Mouse (Mus musculus) adrenal gland (tissue): ENCODE measurements at regions not wholly inside any gene's neighbourhood (a gene's known extent, or its start where the extent isn't known, plus 50 kb on each side); places are given as distances from the start of the nearest gene placed in this dataset.

Source experiments
- intact Hi-C: fragments of 180-260 bp; cut with DNase I; formaldehyde crosslinking; loops from one replicate; pipeline ENCODE4 v1.15.1; 2025

DNA sequence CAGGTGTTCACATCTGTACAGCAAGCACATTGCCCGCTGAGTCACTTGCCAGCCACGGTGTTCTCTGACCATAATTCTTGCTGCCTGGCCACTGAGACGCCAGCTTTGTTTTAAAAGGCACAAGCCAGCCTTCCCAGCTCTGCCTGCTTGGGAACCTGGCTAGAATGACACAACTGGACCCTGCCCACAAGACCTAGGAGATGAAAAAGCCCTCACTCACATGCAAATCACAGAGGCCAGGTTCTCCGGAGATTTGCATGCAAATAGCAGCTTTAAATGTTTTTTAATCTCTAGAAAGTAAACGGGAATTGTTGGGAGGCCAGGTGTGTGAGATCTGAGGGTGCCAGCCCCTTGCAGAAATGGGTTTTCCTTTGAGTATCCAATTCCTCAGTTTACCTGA, 71.9 kb downstream of the 1810010D01Rik start:
- intact Hi-C loops = no loop called here

DNA sequence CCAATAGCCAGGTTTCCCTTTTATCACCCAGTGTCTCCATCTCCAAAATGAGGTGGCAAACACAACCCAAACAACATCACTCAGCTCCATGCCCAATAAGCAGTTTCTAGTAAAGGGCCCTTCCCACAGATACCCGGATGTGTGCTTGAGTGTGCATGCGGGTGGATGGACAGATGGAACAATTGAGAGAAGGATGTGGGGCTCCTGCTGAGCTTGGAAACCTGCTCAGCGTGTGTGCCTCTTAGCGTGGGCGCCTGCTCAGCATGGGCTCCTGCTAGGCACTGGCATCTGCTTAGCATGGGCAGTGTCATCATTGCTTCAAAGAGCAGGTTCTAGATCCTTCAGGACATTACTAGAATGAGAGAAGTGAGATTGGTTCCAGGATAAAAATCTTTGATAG, 75.4 kb downstream of the 1810010D01Rik start:
- intact Hi-C loops = no loop called here

GRCm38 (mm10) chr7:145131438-145132159, 76.3 kb downstream of the 1810010D01Rik start:
- intact Hi-C loops = no loop called here

GRCm38 (mm10) chr7:145129971-145130370, 77.9 kb downstream of the 1810010D01Rik start:
- intact Hi-C loops = no loop called here

GRCm38 (mm10) chr7:145127661-145128060, 80.3 kb downstream of the 1810010D01Rik start:
- intact Hi-C loops = no loop called here

GRCm38 (mm10) chr7:145127180-145127579, 80.7 kb downstream of the 1810010D01Rik start:
- intact Hi-C loops = no loop called here

- intact Hi-C loops = no loop called here
These were observed 83.8 kb downstream of the 1810010D01Rik start for GRCm38 (mm10) chr7:145123996-145124601.

GRCm38 (mm10) chr7:145122471-145122870, 85.4 kb downstream of the 1810010D01Rik start:
- intact Hi-C loops = no loop called here

- intact Hi-C loops = no loop called here
These were observed 89.5 kb downstream of the 1810010D01Rik start for GRCm38 (mm10) chr7:145118406-145118805.

DNA sequence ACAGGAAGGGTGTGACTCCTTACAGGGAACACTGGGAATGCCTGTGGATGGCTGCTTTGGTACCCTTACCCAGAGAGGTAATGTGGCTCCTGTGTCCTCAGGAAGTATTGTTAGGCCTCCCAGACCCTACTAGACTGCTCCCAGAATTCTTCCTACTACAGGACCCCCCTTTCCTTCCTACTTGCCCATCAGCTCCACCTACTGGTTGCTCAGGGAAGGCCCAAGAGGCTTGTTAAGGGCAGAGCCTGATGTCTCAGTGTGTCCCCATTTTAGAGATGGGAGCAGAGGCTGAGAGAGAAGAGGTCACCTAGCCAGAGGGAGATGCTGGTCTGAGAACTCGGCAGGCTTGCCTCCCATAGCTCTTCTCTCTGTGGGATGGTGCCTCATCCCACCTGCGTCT, 93.3 kb downstream of the 1810010D01Rik start:
- intact Hi-C loops = loop anchor here (5.0 kb wide), 2 partner anchors 87 to 128 kb away; no protein-coding TSS in a partner anchor

DNA sequence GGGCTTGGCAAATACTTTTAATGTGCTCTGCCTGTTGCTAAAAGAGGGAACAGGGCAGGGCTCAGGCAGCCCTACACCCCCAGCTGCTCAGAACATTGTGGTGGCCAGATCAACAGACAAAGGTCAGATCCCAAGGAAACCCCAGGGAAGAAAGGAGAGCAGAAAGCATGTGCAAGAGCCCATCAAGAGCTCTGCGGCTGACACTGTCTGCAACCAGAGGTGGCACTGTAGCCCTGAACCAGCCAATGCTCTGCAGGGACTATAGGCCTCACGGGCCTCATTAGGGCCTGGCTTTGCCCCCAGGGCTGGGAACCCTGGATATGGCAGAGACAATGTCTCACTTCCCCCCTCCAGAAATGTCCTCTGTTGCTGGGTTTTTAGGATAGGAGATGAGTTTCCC, 93.8 kb downstream of the 1810010D01Rik start:
- intact Hi-C loops = loop anchor here (5.0 kb wide), 2 partner anchors 87 to 128 kb away; no protein-coding TSS in a partner anchor

- intact Hi-C loops = loop anchor here (2.0 to 5.0 kb wide), 3 partner anchors 86 to 176 kb away; no protein-coding TSS in a partner anchor
These were observed 94.9 kb downstream of the 1810010D01Rik start for GRCm38 (mm10) chr7:145112887-145113531.

GRCm38 (mm10) chr7:145112146-145112830, 95.6 kb downstream of the 1810010D01Rik start:
- intact Hi-C loops = loop anchor here (2.0 to 5.0 kb wide), 3 partner anchors 85 to 175 kb away; no protein-coding TSS in a partner anchor

- intact Hi-C loops = loop anchor here (1.0 to 5.0 kb wide), 4 partner anchors 84 to 175 kb away; no protein-coding TSS in a partner anchor
These were observed 96.4 kb downstream of the 1810010D01Rik start for GRCm38 (mm10) chr7:145111252-145112131.

DNA sequence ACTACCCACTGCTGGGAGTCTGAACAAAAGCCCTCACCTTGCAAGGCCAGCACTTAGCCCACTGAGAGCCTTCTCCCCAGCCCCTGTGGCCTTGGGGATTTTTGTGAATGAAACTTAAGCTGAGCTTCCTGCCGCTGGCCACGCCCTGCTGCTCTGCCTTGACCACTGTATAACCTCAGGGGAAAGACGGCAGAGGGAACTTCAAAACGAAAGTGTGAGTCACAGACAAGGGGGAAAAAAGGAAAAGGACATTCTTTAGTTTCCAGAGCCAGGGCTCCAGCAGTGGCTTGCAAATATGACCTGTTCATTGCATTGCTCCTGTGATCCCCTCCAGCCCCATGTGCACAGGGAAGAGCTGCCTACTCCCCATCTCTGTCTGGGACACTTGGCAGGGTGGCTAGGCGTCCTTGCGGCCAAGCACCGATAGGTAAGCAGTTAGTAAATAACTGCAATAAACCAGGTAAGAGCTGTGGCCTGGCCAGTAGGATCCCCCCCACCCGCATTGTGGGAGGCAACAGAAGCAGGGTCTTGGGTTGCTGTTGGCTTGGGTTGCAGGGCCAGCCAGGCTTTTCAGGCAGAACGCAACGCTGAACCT, 97.2 kb downstream of the 1810010D01Rik start:
- intact Hi-C loops = loop anchor here (1.0 to 5.0 kb wide), 3 partner anchors 83 to 169 kb away; no protein-coding TSS in a partner anchor

- intact Hi-C loops = loop anchor here (5.0 kb wide), 2 partner anchors 83 to 132 kb away; no protein-coding TSS in a partner anchor
These were observed 97.9 kb downstream of the 1810010D01Rik start for GRCm38 (mm10) chr7:145110028-145110427.

DNA sequence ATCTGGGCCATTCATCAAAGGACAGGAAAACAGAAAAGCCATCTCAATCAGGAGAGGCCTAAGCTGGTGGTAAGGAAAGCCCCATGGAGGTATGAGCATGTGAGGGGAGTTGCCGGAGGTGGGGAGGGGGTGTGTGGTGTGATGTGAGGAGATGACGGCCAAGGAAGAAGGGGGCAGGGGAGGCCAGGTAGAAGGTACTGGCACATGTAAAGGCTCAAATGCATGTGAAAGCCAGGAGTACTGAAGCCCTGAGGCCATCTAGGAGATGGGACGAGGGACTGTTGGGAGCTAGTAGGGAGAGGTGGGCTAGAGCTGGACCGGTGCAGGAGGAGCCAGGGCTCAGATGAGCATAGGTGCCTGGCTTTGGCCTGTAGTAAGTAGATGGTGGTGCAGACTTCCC, 98.4 kb downstream of the 1810010D01Rik start:
- intact Hi-C loops = no loop called here

DNA sequence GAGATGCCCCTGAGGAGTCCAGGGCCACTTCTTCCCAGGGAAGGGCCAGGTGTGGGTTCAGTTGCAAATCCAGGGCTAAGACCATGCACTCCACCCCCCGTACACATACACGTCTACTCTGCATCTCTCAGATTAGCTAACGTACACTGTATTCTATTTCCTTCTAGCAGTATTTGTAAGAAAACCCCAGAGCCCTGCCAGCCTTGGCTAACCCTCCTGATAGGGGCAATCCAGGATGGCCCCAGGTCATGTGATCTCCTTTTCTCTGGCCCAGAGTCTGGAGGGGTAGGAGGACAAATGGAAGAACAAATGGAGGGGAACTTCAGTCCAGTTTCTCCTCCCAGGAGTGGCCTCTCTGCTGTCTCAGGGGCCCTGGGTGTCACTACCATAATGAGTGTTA, 98.9 kb downstream of the 1810010D01Rik start:
- intact Hi-C loops = no loop called here

- intact Hi-C loops = no loop called here
These were observed 100.2 kb downstream of the 1810010D01Rik start for GRCm38 (mm10) chr7:145107575-145108170.
